Mouse (Mus musculus) midbrain, embryonic 12.5 days (tissue): Measurements from ENCODE around the gene Maf. TPM values are rescaled to one million over a fixed set of nuclear protein-coding genes. Genes with fewer than 3 reads are reported as not detected.

ENCODE experiments used
- ATAC-seq: fragments of 200-750 bp; cut with Nextera tagmentation; 2 replicates; pipeline ENCODE4 v1.8.0; 2017; ENCODE audit warnings: low read depth, moderate TSS enrichment, moderate library complexity; ENCODE audit not compliant: low FRiP score
- H3K27ac ChIP-seq: fragments of 300-500 bp; sonication (generic); replicated peaks from 2 replicates; pipeline ENCODE4 v1.5.1; 2016; ENCODE audit warnings: mild to moderate bottlenecking
- H3K27me3 ChIP-seq: fragments of 300-500 bp; sonication (generic); 2 replicates; pipeline ENCODE4 v1.6.1; 2016; ENCODE audit warnings: mild to moderate bottlenecking
- H3K36me3 ChIP-seq: fragments of 300-500 bp; sonication (generic); 2 replicates; pipeline ENCODE4 v1.6.1; 2016
- H3K4me1 ChIP-seq: fragments of 300-500 bp; sonication (generic); 2 replicates; pipeline ENCODE4 v1.6.1; 2016
- H3K4me2 ChIP-seq: fragments of 300-500 bp; sonication (generic); replicated peaks from 2 replicates; pipeline ENCODE4 v1.6.1; 2016; ENCODE audit warnings: mild to moderate bottlenecking, moderate library complexity
- H3K4me3 ChIP-seq: fragments of 300-500 bp; sonication (generic); 2 replicates; pipeline ENCODE4 v1.5.1; 2016; ENCODE audit warnings: mild to moderate bottlenecking
- H3K9ac ChIP-seq: fragments of 300-500 bp; sonication (generic); replicated peaks from 2 replicates; pipeline ENCODE4 v1.6.1; 2016; ENCODE audit warnings: mild to moderate bottlenecking, moderate library complexity
- H3K9me3 ChIP-seq: fragments of 300-500 bp; sonication (generic); 2 replicates; pipeline ENCODE4 v1.6.1; 2016; ENCODE audit warnings: mild to moderate bottlenecking
- WGBS: fragments of 180-500 bp; shearing (Covaris S2); methylation state at CpG from one replicate; pipeline ENCODE4 v1.1.7; 2016; 5-methylcytosine and 5-hydroxymethylcytosine counted together
- polyA plus RNA-seq: library from polyadenylated mRNA; unstranded; fragments of >200 nt; fragmentation: Nextera tagmentation; extraction: Ambion mirVana; gene quantifications from 2 replicates; pipeline ENCODE4 v1.2.1, GENCODE M21; 2016

Gene Maf
- 5.2 and 6.4 TPM in 2 replicates for polyA plus RNA-seq

- peak within 1 kb of the TSS; percentile 75 for H3K4me2 ChIP-seq
- H3K4me1 ChIP-seq: peaks cover 29% of the 10 kb centered on the region
- ATAC-seq: peak; percentile 57
- H3K27me3 ChIP-seq: peaks cover 21% of the 10 kb centered on the region
- no peaks in the 10 kb centered on the region for H3K36me3 ChIP-seq
- H3K9ac ChIP-seq: peak within 1 kb of the TSS; percentile 55
- peak within 1 kb of the TSS; percentile 84 for H3K27ac ChIP-seq
- 1% methylated on average over 43 of the region's 43 CpGs for WGBS
- no peaks in the 10 kb centered on the region for H3K9me3 ChIP-seq
- H3K4me3 ChIP-seq: peak within 1 kb of the TSS; percentile 58
Measured at GRCm38 (mm10) chr8:115707731-115708590, at the start of gene Maf. Maf (minus strand) TSS chr8:115707794.

GRCm38 (mm10) chr8:115756965-115757364 lies 49.4 kb upstream of the Maf start:
- Histone ChIP-seq H3K4me1 (no peaks in the 10 kb centered on the region), H3K4me2 (no peak overlapping the region), H3K9ac (no peak overlapping the region), H3K27ac (no peak overlapping the region), H3K4me3 (no peak overlapping the region), H3K27me3 (peaks cover 2% of the 10 kb centered on the region; the same call in 1 of the 2 replicates), H3K9me3 (no peaks in the 10 kb centered on the region), H3K36me3 (no peaks in the 10 kb centered on the region)
- no peak for ATAC-seq
- 69% methylated on average over 3 of the region's 3 CpGs for WGBS

- no peak overlapping the region for H3K4me3 ChIP-seq
- H3K4me2 ChIP-seq: no peak overlapping the region
- no peak overlapping the region for H3K9ac ChIP-seq
- no peak overlapping the region for H3K27ac ChIP-seq
- 92% methylated on average over 2 of the region's 2 CpGs for WGBS
- no peak for ATAC-seq
- no peaks in the 10 kb centered on the region for H3K9me3 ChIP-seq
- H3K36me3 ChIP-seq: no peaks in the 10 kb centered on the region
- no peaks in the 10 kb centered on the region for H3K4me1 ChIP-seq
- peaks cover 2% of the 10 kb centered on the region; the same call in 1 of the 2 replicates for H3K27me3 ChIP-seq
Measured at GRCm38 (mm10) chr8:115756027-115756426, 48.4 kb upstream of the Maf start.

GRCm38 (mm10) chr8:115754694-115755093 lies 47.1 kb upstream of the Maf start:
- Histone ChIP-seq H3K36me3 (no peaks in the 10 kb centered on the region), H3K4me2 (no peak overlapping the region), H3K27ac (no peak overlapping the region), H3K9me3 (no peaks in the 10 kb centered on the region), H3K4me1 (no peaks in the 10 kb centered on the region), H3K9ac (no peak overlapping the region), H3K27me3 (peaks cover 2% of the 10 kb centered on the region; the same call in 1 of the 2 replicates), H3K4me3 (no peak overlapping the region)
- no peak for ATAC-seq
- WGBS: 82% methylated on average over 2 of the region's 2 CpGs

- H3K4me1 ChIP-seq: no peaks in the 10 kb centered on the region
- H3K27me3 ChIP-seq: peaks cover 2% of the 10 kb centered on the region; the same call in 1 of the 2 replicates
- H3K27ac ChIP-seq: no peak overlapping the region
- ATAC-seq: no peak
- H3K4me2 ChIP-seq: no peak overlapping the region
- WGBS: 53% methylated on average over 8 of the region's 8 CpGs
- H3K36me3 ChIP-seq: no peaks in the 10 kb centered on the region
- no peak overlapping the region for H3K4me3 ChIP-seq
- no peak overlapping the region for H3K9ac ChIP-seq
- H3K9me3 ChIP-seq: no peaks in the 10 kb centered on the region
Measured at GRCm38 (mm10) chr8:115753801-115754200, 46.2 kb upstream of the Maf start.

- Histone ChIP-seq H3K27me3 (no peaks in the 10 kb centered on the region), H3K4me3 (no peak overlapping the region), H3K4me1 (no peaks in the 10 kb centered on the region), H3K4me2 (no peak overlapping the region), H3K27ac (no peak overlapping the region), H3K9ac (no peak overlapping the region), H3K9me3 (no peaks in the 10 kb centered on the region), H3K36me3 (no peaks in the 10 kb centered on the region)
- no peak for ATAC-seq
- 75% methylated on average over 10 of the region's 10 CpGs for WGBS
Measured at GRCm38 (mm10) chr8:115747426-115747825, 39.8 kb upstream of the Maf start.

GRCm38 (mm10) chr8:115745648-115746047 lies 38.1 kb upstream of the Maf start:
- Histone ChIP-seq H3K4me3 (no peak overlapping the region), H3K9ac (no peak overlapping the region), H3K27ac (no peak overlapping the region), H3K4me1 (no peaks in the 10 kb centered on the region), H3K36me3 (no peaks in the 10 kb centered on the region), H3K27me3 (no peaks in the 10 kb centered on the region), H3K4me2 (no peak overlapping the region), H3K9me3 (no peaks in the 10 kb centered on the region)
- 81% methylated on average over 2 of the region's 2 CpGs for WGBS
- no peak for ATAC-seq

- no peak for ATAC-seq
- H3K36me3 ChIP-seq: no peaks in the 10 kb centered on the region
- no peak overlapping the region for H3K9ac ChIP-seq
- H3K4me1 ChIP-seq: no peaks in the 10 kb centered on the region
- H3K4me2 ChIP-seq: no peak overlapping the region
- no peak overlapping the region for H3K4me3 ChIP-seq
- H3K27me3 ChIP-seq: no peaks in the 10 kb centered on the region
- H3K9me3 ChIP-seq: no peaks in the 10 kb centered on the region
- no peak overlapping the region for H3K27ac ChIP-seq
- 85% methylated on average over 2 of the region's 2 CpGs for WGBS
Measured at GRCm38 (mm10) chr8:115743441-115743840, 35.8 kb upstream of the Maf start.

- H3K27me3 ChIP-seq: no peaks in the 10 kb centered on the region
- H3K4me1 ChIP-seq: no peaks in the 10 kb centered on the region
- H3K36me3 ChIP-seq: no peaks in the 10 kb centered on the region
- no peak overlapping the region for H3K27ac ChIP-seq
- no peaks in the 10 kb centered on the region for H3K9me3 ChIP-seq
- H3K4me3 ChIP-seq: no peak overlapping the region
- no peak overlapping the region for H3K9ac ChIP-seq
- ATAC-seq: no peak
- WGBS: 94% methylated on average over 6 of the region's 6 CpGs
- no peak overlapping the region for H3K4me2 ChIP-seq
Measured at GRCm38 (mm10) chr8:115742646-115743045, 35.1 kb upstream of the Maf start.

GRCm38 (mm10) chr8:115741964-115742363 lies 34.4 kb upstream of the Maf start:
- ATAC-seq: no peak
- Histone ChIP-seq H3K27ac (no peak overlapping the region), H3K9me3 (no peaks in the 10 kb centered on the region), H3K4me1 (no peaks in the 10 kb centered on the region), H3K27me3 (no peaks in the 10 kb centered on the region), H3K4me3 (no peak overlapping the region), H3K9ac (no peak overlapping the region), H3K4me2 (no peak overlapping the region), H3K36me3 (no peaks in the 10 kb centered on the region)
- 90% methylated on average over 6 of the region's 6 CpGs for WGBS

- no peak overlapping the region for H3K9ac ChIP-seq
- no peaks in the 10 kb centered on the region for H3K4me1 ChIP-seq
- no peak overlapping the region for H3K27ac ChIP-seq
- H3K27me3 ChIP-seq: no peaks in the 10 kb centered on the region
- WGBS: 91% methylated on average over 4 of the region's 4 CpGs
- H3K9me3 ChIP-seq: no peaks in the 10 kb centered on the region
- ATAC-seq: no peak
- no peak overlapping the region for H3K4me2 ChIP-seq
- H3K36me3 ChIP-seq: no peaks in the 10 kb centered on the region
- H3K4me3 ChIP-seq: no peak overlapping the region
Measured at GRCm38 (mm10) chr8:115739756-115740155, 32.2 kb upstream of the Maf start.

- 70% methylated on average over 5 of the region's 6 CpGs for WGBS
- Histone ChIP-seq H3K9ac (no peak overlapping the region), H3K9me3 (no peaks in the 10 kb centered on the region), H3K4me2 (no peak overlapping the region), H3K27ac (no peak overlapping the region), H3K4me3 (no peak overlapping the region), H3K4me1 (peaks cover 5% of the 10 kb centered on the region; the same call in 1 of the 2 replicates), H3K36me3 (no peaks in the 10 kb centered on the region), H3K27me3 (no peaks in the 10 kb centered on the region)
- ATAC-seq: no peak
Measured at GRCm38 (mm10) chr8:115732401-115732800, 24.8 kb upstream of the Maf start.
